Mouse (Mus musculus) inflammation-experienced regulatory T-cells, adult 16 weeks (primary cell): ENCODE results near the gene Olfr525. TPM values are rescaled to one million over a fixed set of nuclear protein-coding genes. Genes with fewer than 3 reads are reported as not detected.

Experiments used
- polyA plus RNA-seq: library from polyadenylated mRNA; unstranded; fragments of 100-300 nt; shearing (Covaris generic); gene quantifications from one replicate; pipeline ENCODE4 v1.2.1, GENCODE M21; 2017

The Olfr525 gene
- polyA plus RNA-seq, result 0.06 TPM

DNA sequence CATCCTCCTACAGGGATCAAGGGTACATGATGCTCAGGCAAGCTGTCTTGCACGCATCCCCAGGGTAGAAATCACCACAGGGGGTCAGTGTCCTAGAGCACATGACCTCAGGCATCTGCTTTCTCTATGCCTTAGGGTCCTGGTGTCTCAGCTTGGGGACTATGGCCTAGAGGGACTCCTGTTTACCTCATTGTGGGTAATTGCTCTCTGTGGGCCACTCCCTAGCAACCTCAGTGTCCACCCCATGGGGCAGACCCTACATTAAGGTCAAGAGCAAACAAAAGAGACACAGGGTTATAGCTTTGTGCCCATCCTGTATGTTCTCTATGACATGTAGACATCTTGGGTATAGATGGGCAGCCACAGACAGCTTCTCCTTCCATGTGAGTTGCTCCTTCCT is at the start of gene Olfr525:
Olfr525 (plus strand) TSS at position 301 of the 400 bp plus-strand sequence.

DNA sequence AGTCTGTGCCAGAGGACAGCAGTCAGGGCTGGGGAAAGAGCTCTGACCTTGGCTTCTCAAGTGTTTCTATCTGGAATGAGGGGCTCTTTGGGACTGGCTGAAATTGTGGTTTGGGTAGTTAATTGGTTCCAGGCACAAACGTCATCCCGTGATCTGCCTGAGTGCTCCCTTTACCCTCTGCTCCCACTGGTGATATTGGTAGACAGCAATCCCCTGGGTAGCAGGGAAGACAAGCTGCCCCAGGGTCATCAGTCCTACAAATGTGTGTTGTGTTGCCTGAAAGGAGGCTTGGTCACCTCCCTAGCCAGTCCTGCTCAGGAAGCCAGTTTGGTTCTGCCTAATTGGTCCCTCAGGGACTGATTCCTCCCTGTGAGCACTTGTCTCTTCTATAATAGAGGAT is 13.1 kb downstream of the Olfr525 start, which contains the start of gene Olfr527:
Olfr527 (plus strand) TSS at position 301 of the 400 bp plus-strand sequence.

DNA sequence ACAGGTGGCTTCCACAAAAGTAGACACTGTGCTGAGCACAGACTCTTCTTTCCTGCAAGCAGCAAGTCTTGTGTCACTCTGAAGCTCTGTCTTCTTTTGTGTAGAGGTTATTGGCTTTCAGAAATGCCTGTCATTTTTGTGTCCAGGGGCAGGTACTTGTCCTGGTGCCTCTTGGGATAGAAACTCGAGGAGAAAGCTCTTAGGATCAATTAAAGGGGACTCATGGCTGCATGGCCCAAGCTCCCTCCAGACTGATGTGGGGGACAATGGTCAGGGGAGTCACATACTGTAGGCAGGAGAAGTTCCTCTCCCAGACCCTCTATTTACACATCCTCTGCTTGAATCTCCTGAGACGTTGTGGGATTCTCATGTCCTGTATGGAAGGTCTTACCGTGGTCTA is 40.9 kb downstream of the Olfr525 start, which contains the start of gene Olfr60:
Olfr60 (minus strand) TSS at position 101 of the 400 bp plus-strand sequence.

DNA sequence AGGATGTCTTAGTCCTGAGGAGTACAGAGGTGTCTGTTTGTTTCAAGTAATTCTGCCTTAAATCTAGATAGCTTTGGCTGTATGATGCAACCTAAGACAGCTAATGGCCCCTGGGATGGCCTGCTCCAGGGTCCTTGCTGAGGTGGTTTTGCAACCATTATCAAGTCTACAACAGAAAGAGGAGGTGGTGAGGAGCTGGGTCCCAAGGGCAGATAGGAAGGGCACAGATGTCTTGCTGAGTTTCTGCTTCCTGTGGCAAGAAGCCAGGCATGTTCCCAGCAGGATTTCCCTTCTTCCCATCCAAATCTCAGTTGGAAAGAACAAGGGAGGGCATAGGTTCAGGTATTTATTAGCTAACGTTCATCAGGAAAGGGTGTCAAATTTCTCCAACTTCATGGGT is 55.6 kb downstream of the Olfr525 start, which contains the start of gene Olfr530:
Olfr530 (minus strand) TSS at position 101 of the 400 bp plus-strand sequence.

Other genes starting within 250 kb of the Olfr525 start
- gene Caly, start 238.3 kb upstream of the Olfr525 start, polyA plus RNA-seq, result not detected
- gene Prap1, start 227.5 kb upstream of the Olfr525 start, polyA plus RNA-seq, result not detected
- 13.4 TPM for gene Fuom, start 218.4 kb upstream of the Olfr525 start, polyA plus RNA-seq
- gene Paox, start 205.1 kb upstream of the Olfr525 start, polyA plus RNA-seq, result 3.0 TPM
- 64.7 TPM for gene Echs1, start 204.4 kb upstream of the Olfr525 start, polyA plus RNA-seq
- 33.7 TPM for gene Mtg1, start 183.3 kb upstream of the Olfr525 start, polyA plus RNA-seq
- gene Sprn, start 166.0 kb upstream of the Olfr525 start, polyA plus RNA-seq, result not detected
- gene Olfr522, start 156.1 kb upstream of the Olfr525 start, polyA plus RNA-seq, result not detected
- gene Olfr523, start 147.6 kb upstream of the Olfr525 start, polyA plus RNA-seq, result not detected
- not detected for gene Olfr524, start 114.9 kb upstream of the Olfr525 start, polyA plus RNA-seq
- gene Cd163l1, start 102.6 kb upstream of the Olfr525 start, polyA plus RNA-seq, result 0.12 TPM
- 0.49 TPM for gene 5830411N06Rik, start 73.6 kb upstream of the Olfr525 start, polyA plus RNA-seq
- gene Olfr527, start 13.2 kb downstream of the Olfr525 start, polyA plus RNA-seq, result not detected
- gene Olfr60, start 40.8 kb downstream of the Olfr525 start, polyA plus RNA-seq, result 0.20 TPM
- gene Olfr530, start 55.5 kb downstream of the Olfr525 start, polyA plus RNA-seq, result 0.20 TPM
- not detected for gene Olfr531, start 82.1 kb downstream of the Olfr525 start, polyA plus RNA-seq
- gene Olfr532, start 100.8 kb downstream of the Olfr525 start, polyA plus RNA-seq, result not detected
- gene Olfr533, start 142.5 kb downstream of the Olfr525 start, polyA plus RNA-seq, result not detected
- not detected for gene Olfr535, start 163.4 kb downstream of the Olfr525 start, polyA plus RNA-seq
- not detected for gene Olfr536, start 186.5 kb downstream of the Olfr525 start, polyA plus RNA-seq
- gene Olfr538, start 247.0 kb downstream of the Olfr525 start, polyA plus RNA-seq, result not detected